Mouse (Mus musculus): ENCODE measurements around the gene Socs5.
"Not testable (repeated sequence)": the region's sequence is repeated elsewhere in the genome, so short reads cannot be mapped to it uniquely, and the experiment has no call there.

Gene Socs5

GRCm38 (mm10) chr17:87107623-87108221 lies at the start of gene Socs5:
TSS of gene Socs5 (plus strand) at chr17:87107679.
- peak in 1 of 2 experiments; percentile 86 for DNase-seq

GRCm38 (mm10) chr17:87062639-87063038 lies 44.8 kb upstream of the Socs5 start:
- DNase-seq = peak; percentile 51

- DNase-seq = peak in 1 of 2 experiments; percentile 30
These were observed 44.0 kb upstream of the Socs5 start for GRCm38 (mm10) chr17:87063461-87063860.

- DNase-seq = no peak
These were observed 43.5 kb upstream of the Socs5 start for GRCm38 (mm10) chr17:87063969-87064368.

GRCm38 (mm10) chr17:87068997-87069396 lies 38.5 kb upstream of the Socs5 start:
- DNase-seq = no peak

- not testable (repeated sequence) for DNase-seq
These were observed 35.3 kb upstream of the Socs5 start for GRCm38 (mm10) chr17:87072183-87072582.

GRCm38 (mm10) chr17:87072766-87073440 lies 34.6 kb upstream of the Socs5 start:
- no peak for DNase-seq

- no peak for DNase-seq
These were observed 34.0 kb upstream of the Socs5 start for GRCm38 (mm10) chr17:87073470-87073869.

GRCm38 (mm10) chr17:87078217-87078616 lies 29.3 kb upstream of the Socs5 start:
- DNase-seq = not testable (repeated sequence)

- no peak for DNase-seq
These were observed 26.8 kb upstream of the Socs5 start for GRCm38 (mm10) chr17:87080724-87081123.

- DNase-seq = no peak
These were observed 24.9 kb upstream of the Socs5 start for GRCm38 (mm10) chr17:87082547-87082946.

GRCm38 (mm10) chr17:87083671-87084070 lies 23.8 kb upstream of the Socs5 start:
- DNase-seq = no peak

GRCm38 (mm10) chr17:87085726-87086125 lies 21.8 kb upstream of the Socs5 start:
- no peak for DNase-seq

GRCm38 (mm10) chr17:87089296-87089695 lies 18.2 kb upstream of the Socs5 start:
- DNase-seq = no peak

GRCm38 (mm10) chr17:87093061-87093460 lies 14.4 kb upstream of the Socs5 start:
- DNase-seq = no peak

GRCm38 (mm10) chr17:87096951-87097350 lies 10.5 kb upstream of the Socs5 start:
- DNase-seq = no peak

- DNase-seq = no peak
These were observed 9.9 kb upstream of the Socs5 start for GRCm38 (mm10) chr17:87097576-87097975.

- DNase-seq = no peak
These were observed 6.5 kb upstream of the Socs5 start for GRCm38 (mm10) chr17:87100947-87101346.

GRCm38 (mm10) chr17:87102636-87103035 lies 4.8 kb upstream of the Socs5 start:
- DNase-seq = no peak

GRCm38 (mm10) chr17:87103060-87103459 lies 4.4 kb upstream of the Socs5 start:
- DNase-seq = no peak

- peak; percentile 30 to 54 for DNase-seq
These were observed 3.2 kb upstream of the Socs5 start for GRCm38 (mm10) chr17:87104276-87104675.

- peak; percentile 22 to 48 for DNase-seq
These were observed 1.5 kb upstream of the Socs5 start for GRCm38 (mm10) chr17:87105941-87106340.

- DNase-seq = peak; percentile 97 to 98
These were observed 572 bp upstream of the Socs5 start for GRCm38 (mm10) chr17:87106691-87107523.

All from cerebellum, postnatal 25 days (tissue).